Mouse (Mus musculus): ENCODE measurements around the gene Epm2a. TPM values are rescaled to one million over a fixed set of nuclear protein-coding genes. Genes with fewer than 3 reads are reported as not detected.

The Epm2a gene
- polyA plus RNA-seq, 1 experiment from 2014 or later: 0.18 TPM

GRCm38 (mm10) chr10:11381302-11381701 is 38.1 kb downstream of the Epm2a start:
- 60% methylated on average over 2 of the region's 2 CpGs for WGBS (ENCODE audit: insufficient replicate concordance)
- H3K4me2 ChIP-seq (ENCODE audit: low read depth, low read length): no peak overlapping the region
- no peak overlapping the region for H3K27ac ChIP-seq (ENCODE audit: low read length)
- no peak overlapping the region for H3K9ac ChIP-seq (ENCODE audit: low read depth, low read length)
- H3K4me3 ChIP-seq (ENCODE audit: low read depth, low read length): no peak overlapping the region
- H3K36me3 ChIP-seq (ENCODE audit: control insufficient read depth, insufficient read depth): no peaks in the 10 kb centered on the region
- no peaks in the 10 kb centered on the region for H3K9me3 ChIP-seq (replicated peaks; ENCODE audit: control insufficient read depth, low read length)
- H3K4me1 ChIP-seq (ENCODE audit: control insufficient read depth, low read depth, low read length): no peaks in the 10 kb centered on the region
- H3K27me3 ChIP-seq (ENCODE audit: control insufficient read depth, insufficient read depth, low read depth, low read length): no peaks in the 10 kb centered on the region
- no peak for ATAC-seq (ENCODE audit: low read depth)

DNA sequence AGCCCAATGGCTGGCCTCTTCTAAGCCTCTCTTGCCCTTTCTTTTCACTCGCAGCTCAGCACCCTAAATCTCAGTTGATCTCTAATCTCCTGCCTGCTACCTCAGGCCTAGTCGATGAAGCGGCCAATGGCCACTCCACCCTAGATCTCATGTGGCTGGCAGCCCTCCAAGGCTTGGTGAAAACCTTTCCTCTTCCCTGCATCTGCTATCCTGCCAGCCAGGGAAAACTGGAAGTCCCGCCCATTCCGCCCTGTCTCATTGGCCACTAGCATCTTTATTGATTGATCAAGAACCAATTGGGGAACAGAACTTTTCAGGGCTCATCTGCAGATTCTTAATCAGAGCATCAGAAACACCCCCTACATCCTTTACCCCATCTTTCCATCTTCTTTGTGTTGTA is 67.7 kb downstream of the Epm2a start:
- H3K4me1 ChIP-seq (ENCODE audit: control insufficient read depth, low read depth, low read length): no peaks in the 10 kb centered on the region
- WGBS (ENCODE audit: insufficient replicate concordance): 70% methylated on average over 5 of the region's 5 CpGs
- no peak for ATAC-seq (ENCODE audit: low read depth)
- no peaks in the 10 kb centered on the region for H3K9me3 ChIP-seq (replicated peaks; ENCODE audit: control insufficient read depth, low read length)
- H3K9ac ChIP-seq (ENCODE audit: low read depth, low read length): no peak overlapping the region
- H3K27me3 ChIP-seq (ENCODE audit: control insufficient read depth, insufficient read depth, low read depth, low read length): no peaks in the 10 kb centered on the region
- no peak overlapping the region for H3K27ac ChIP-seq (ENCODE audit: low read length)
- no peak overlapping the region for H3K4me3 ChIP-seq (ENCODE audit: low read depth, low read length)
- no peak overlapping the region for H3K4me2 ChIP-seq (ENCODE audit: low read depth, low read length)
- H3K36me3 ChIP-seq (ENCODE audit: control insufficient read depth, insufficient read depth): no peaks in the 10 kb centered on the region

DNA sequence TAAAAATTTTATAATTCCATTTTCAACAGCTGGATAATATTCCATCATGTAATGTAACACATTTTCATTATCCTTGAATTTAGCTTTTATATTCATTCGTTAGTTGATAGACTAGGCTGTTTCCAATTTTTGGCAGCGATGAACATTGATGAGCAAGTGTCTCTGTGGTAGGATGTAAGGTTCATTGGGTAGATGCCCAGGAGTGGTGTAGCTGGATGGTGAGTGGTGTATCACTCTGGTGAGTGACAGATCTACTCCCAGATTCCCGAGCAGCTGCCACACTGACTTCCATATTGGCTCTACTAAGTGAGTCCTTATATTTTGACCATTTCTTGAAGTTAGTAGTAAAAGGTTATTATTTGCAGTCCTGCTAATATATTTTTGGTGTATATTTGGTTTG is 76.9 kb downstream of the Epm2a start:
- Histone ChIP-seq H3K4me2 (ENCODE audit: low read depth, low read length) (no peak overlapping the region), H3K36me3 (ENCODE audit: control insufficient read depth, insufficient read depth) (no peaks in the 10 kb centered on the region), H3K27ac (ENCODE audit: low read length) (no peak overlapping the region), H3K9me3 (replicated peaks; ENCODE audit: control insufficient read depth, low read length) (no peaks in the 10 kb centered on the region), H3K4me1 (ENCODE audit: control insufficient read depth, low read depth, low read length) (no peaks in the 10 kb centered on the region), H3K4me3 (ENCODE audit: low read depth, low read length) (no peak overlapping the region), H3K27me3 (ENCODE audit: control insufficient read depth, insufficient read depth, low read depth, low read length) (no peaks in the 10 kb centered on the region), H3K9ac (ENCODE audit: low read depth, low read length) (no peak overlapping the region)
- no peak for ATAC-seq (ENCODE audit: low read depth)
- 69% methylated on average over 3 of the region's 3 CpGs for WGBS (ENCODE audit: insufficient replicate concordance)

DNA sequence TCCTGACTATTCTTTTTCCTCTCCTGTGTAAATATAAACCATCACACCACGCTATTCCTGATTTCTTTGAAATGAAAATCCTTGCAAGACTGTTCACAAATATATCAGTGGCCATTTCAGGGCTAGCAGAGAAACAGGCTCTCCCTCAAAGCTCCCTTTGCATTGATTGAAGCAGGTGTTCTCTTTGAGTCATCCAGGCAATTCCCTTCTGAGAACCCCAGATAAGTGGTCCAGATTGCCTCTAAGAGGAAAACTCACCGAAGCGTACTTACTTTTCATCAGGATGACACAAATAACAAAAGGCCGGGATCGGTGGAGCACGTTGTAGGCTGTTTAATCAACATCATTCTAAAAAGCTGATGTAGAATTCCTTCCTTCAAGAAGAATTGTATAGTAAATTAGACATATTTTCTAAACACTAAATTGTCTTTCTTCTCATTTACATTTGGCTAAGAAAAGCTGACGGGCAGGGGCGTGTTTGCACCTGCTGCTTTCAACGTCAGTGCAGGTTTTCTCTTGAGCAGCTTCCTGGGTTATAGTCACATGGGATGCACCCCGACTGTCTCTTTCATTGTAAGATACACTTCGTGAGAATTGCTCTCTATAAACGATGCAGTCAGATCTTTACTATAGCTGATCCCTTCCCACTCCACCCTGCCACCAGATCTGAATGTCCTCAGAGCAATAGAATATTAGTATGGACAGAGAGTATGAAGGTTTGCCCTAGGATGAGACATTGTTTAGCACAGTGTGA is 86.0 kb downstream of the Epm2a start:
- Histone ChIP-seq H3K27me3 (ENCODE audit: control insufficient read depth, insufficient read depth, low read depth, low read length) (no peaks in the 10 kb centered on the region), H3K9me3 (replicated peaks; ENCODE audit: control insufficient read depth, low read length) (no peaks in the 10 kb centered on the region), H3K9ac (ENCODE audit: low read depth, low read length) (no peak overlapping the region), H3K4me3 (ENCODE audit: low read depth, low read length) (no peak overlapping the region), H3K36me3 (ENCODE audit: control insufficient read depth, insufficient read depth) (no peaks in the 10 kb centered on the region), H3K27ac (ENCODE audit: low read length) (no peak overlapping the region), H3K4me1 (ENCODE audit: control insufficient read depth, low read depth, low read length) (no peaks in the 10 kb centered on the region), H3K4me2 (ENCODE audit: low read depth, low read length) (no peak overlapping the region)
- no peak for ATAC-seq (ENCODE audit: low read depth)
- WGBS (ENCODE audit: insufficient replicate concordance): 74% methylated on average over 12 of the region's 12 CpGs

DNA sequence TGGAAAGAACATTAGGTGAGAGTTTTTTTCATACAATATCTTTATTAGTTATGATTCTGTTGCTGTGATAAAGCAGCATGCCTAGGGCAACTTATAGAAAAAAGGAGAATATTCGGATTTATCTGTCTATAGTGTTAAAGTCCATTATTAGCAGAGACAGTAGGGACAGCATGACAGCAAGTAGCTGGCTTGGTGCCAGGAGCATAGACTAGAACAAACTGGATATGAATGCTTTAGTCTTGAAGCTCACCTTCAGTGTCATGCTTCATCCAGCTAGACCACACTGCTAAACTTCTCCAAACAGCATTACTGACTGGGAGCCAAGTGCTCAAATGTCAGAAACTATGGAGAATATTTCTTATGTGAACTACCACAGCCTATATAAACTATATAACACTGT is 93.8 kb downstream of the Epm2a start:
- 35% methylated on average over 1 of the region's 1 CpGs for WGBS (ENCODE audit: insufficient replicate concordance)
- H3K27me3 ChIP-seq (ENCODE audit: control insufficient read depth, insufficient read depth, low read depth, low read length): no peaks in the 10 kb centered on the region
- no peak overlapping the region for H3K4me3 ChIP-seq (ENCODE audit: low read depth, low read length)
- no peaks in the 10 kb centered on the region for H3K36me3 ChIP-seq (ENCODE audit: control insufficient read depth, insufficient read depth)
- H3K4me1 ChIP-seq (ENCODE audit: control insufficient read depth, low read depth, low read length): no peaks in the 10 kb centered on the region
- no peak overlapping the region for H3K4me2 ChIP-seq (ENCODE audit: low read depth, low read length)
- no peak overlapping the region for H3K27ac ChIP-seq (ENCODE audit: low read length)
- ATAC-seq (ENCODE audit: low read depth): no peak
- no peak overlapping the region for H3K9ac ChIP-seq (ENCODE audit: low read depth, low read length)
- no peaks in the 10 kb centered on the region for H3K9me3 ChIP-seq (replicated peaks; ENCODE audit: control insufficient read depth, low read length)

DNA sequence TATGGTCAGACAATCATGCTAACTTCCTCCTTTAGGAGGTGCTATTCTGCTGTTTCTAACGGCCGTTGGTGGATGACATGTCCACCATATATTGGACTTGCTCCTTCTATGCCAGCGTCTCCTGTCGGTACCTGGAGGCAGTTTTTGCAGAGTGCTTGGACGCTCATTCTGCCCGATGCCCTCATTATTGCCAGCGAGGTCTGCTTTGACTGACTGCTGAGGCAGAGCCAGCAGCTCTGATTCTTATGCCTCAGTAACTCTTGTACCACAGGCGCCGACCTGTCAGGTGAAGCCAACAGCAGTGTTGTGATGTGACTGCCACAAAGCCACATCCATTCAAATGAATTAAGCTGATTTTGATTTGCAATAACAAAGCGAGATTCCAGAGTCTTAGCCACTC is 95.3 kb downstream of the Epm2a start:
- WGBS (ENCODE audit: insufficient replicate concordance): 79% methylated on average over 10 of the region's 10 CpGs
- no peak for ATAC-seq (ENCODE audit: low read depth)
- H3K27me3 ChIP-seq (ENCODE audit: control insufficient read depth, insufficient read depth, low read depth, low read length): no peaks in the 10 kb centered on the region

DNA sequence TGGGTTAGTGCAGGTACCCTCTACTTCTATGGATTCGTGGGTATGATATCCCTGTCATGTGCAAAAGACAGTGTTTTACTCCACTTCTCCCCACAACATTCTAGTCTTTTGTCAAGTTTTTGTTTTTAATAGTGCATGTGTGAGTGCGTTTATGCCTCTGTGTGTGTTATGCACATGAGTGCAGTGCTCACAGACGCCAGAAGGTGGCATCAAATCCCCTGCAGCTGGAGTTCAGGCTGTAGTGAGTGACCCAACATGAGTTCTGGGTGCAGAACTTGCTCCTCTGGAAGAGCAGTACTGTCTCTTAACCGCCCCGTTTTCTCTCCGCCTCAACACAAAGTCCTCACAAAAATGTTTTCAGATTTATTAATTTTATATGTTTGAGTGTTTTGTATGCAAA is 96.1 kb downstream of the Epm2a start:
- Histone ChIP-seq H3K9ac (ENCODE audit: low read depth, low read length) (no peak overlapping the region), H3K36me3 (ENCODE audit: control insufficient read depth, insufficient read depth) (no peaks in the 10 kb centered on the region), H3K9me3 (replicated peaks; ENCODE audit: control insufficient read depth, low read length) (no peaks in the 10 kb centered on the region), H3K27ac (ENCODE audit: low read length) (no peak overlapping the region), H3K4me3 (ENCODE audit: low read depth, low read length) (no peak overlapping the region), H3K27me3 (ENCODE audit: control insufficient read depth, insufficient read depth, low read depth, low read length) (no peaks in the 10 kb centered on the region), H3K4me1 (ENCODE audit: control insufficient read depth, low read depth, low read length) (no peaks in the 10 kb centered on the region), H3K4me2 (ENCODE audit: low read depth, low read length) (no peak overlapping the region)
- WGBS (ENCODE audit: insufficient replicate concordance): 71% methylated on average over 6 of the region's 6 CpGs
- ATAC-seq (ENCODE audit: low read depth): no peak

More for the DNA sequence above, 95.3 kb downstream of the Epm2a start:
- Histone ChIP-seq H3K9ac (ENCODE audit: low read depth, low read length) (no peak overlapping the region), H3K4me1 (ENCODE audit: control insufficient read depth, low read depth, low read length) (no peaks in the 10 kb centered on the region), H3K9me3 (replicated peaks; ENCODE audit: control insufficient read depth, low read length) (no peaks in the 10 kb centered on the region), H3K4me2 (ENCODE audit: low read depth, low read length) (no peak overlapping the region), H3K36me3 (ENCODE audit: control insufficient read depth, insufficient read depth) (no peaks in the 10 kb centered on the region), H3K27ac (ENCODE audit: low read length) (no peak overlapping the region), H3K4me3 (ENCODE audit: low read depth, low read length) (no peak overlapping the region)

DNA sequence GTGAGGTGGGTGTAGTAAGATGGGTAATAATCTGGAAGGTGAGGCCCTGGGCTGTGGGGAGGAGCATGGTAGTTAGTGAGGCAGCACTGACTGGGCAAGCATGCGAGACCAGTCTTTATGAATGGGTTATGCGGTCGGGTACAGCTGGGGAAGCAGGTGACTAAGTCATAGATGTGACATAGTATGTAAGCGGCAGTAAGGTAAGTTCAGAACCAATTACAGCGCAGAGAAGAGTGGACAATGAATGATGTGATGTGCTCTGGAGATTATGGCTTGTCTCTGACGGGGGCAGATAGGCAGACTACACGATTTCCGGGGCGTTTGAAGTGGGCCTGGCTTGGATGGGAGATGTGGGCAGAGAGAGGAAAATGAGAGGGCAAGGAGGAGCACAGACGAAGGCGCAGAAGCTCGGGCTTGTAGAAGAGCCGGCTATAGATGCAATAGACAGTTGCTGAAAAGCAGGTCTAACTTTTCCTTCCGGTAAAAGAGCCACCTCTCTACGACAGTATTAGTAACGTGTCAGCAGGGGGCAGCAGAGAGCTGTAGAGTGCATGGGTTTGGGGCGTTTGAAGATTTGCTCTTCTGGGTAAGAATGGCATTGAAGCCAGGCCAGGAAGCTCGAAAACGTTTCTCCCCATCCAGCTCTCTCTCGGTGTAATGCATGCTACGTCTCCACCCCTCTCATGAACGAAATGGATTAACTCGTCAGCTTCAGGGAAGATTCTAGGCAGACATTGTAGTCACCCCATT is 106.5 kb downstream of the Epm2a start:
- no peak; the same call in 1 of the 2 replicates for ATAC-seq (ENCODE audit: low read depth)
- H3K27me3 ChIP-seq (ENCODE audit: control insufficient read depth, insufficient read depth, low read depth, low read length): no peaks in the 10 kb centered on the region
- H3K4me3 ChIP-seq (ENCODE audit: low read depth, low read length): no peak overlapping the region
- no peak overlapping the region for H3K4me2 ChIP-seq (ENCODE audit: low read depth, low read length)
- H3K4me1 ChIP-seq (ENCODE audit: control insufficient read depth, low read depth, low read length): no peaks in the 10 kb centered on the region
- no peaks in the 10 kb centered on the region for H3K9me3 ChIP-seq (replicated peaks; ENCODE audit: control insufficient read depth, low read length)
- 31% methylated on average over 23 of the region's 23 CpGs for WGBS (ENCODE audit: insufficient replicate concordance)
- H3K9ac ChIP-seq (ENCODE audit: low read depth, low read length): no peak overlapping the region
- H3K27ac ChIP-seq (ENCODE audit: low read length): no peak overlapping the region
- H3K36me3 ChIP-seq (ENCODE audit: control insufficient read depth, insufficient read depth): no peaks in the 10 kb centered on the region

- no peaks in the 10 kb centered on the region for H3K36me3 ChIP-seq (ENCODE audit: control insufficient read depth, insufficient read depth)
- no peak for ATAC-seq (ENCODE audit: low read depth)
- no peaks in the 10 kb centered on the region for H3K27me3 ChIP-seq (ENCODE audit: control insufficient read depth, insufficient read depth, low read depth, low read length)
- H3K4me1 ChIP-seq (ENCODE audit: control insufficient read depth, low read depth, low read length): no peaks in the 10 kb centered on the region
- 71% methylated on average over 2 of the region's 2 CpGs for WGBS (ENCODE audit: insufficient replicate concordance)
- H3K4me2 ChIP-seq (ENCODE audit: low read depth, low read length): no peak overlapping the region
- no peak overlapping the region for H3K9ac ChIP-seq (ENCODE audit: low read depth, low read length)
- H3K9me3 ChIP-seq (replicated peaks; ENCODE audit: control insufficient read depth, low read length): no peaks in the 10 kb centered on the region
- no peak overlapping the region for H3K4me3 ChIP-seq (ENCODE audit: low read depth, low read length)
- no peak overlapping the region for H3K27ac ChIP-seq (ENCODE audit: low read length)
These were observed 109.3 kb downstream of the Epm2a start for GRCm38 (mm10) chr10:11452537-11452936.

Measured in liver, embryonic 16.5 days (tissue).